ENCODE assay signal across 20 mouse cellular contexts in genomic region chr13:16325661-16326060, GRCm38 (mm10).
"Had no signal": no experiment of that assay in that cellular context is flagged by ENCODE, and none has a peak within 500 bp of the region (broad histone marks: within the 10 kb centered on the region; RNA-seq: fewer than 3 reads in every experiment).

No protein-coding gene starts in this region.

- H3K9me3 ChIP-seq: liver, embryonic 12.5 days; megakaryocyte, embryonic 14.5 days; midbrain, embryonic 13.5 days; neural tube, embryonic 13.5 days; neural tube, embryonic 15.5 days had no signal

- DNase-seq: lung, embryonic 14.5 days; lung, postnatal 14 days; lung, postnatal 36 days; retina, postnatal 1 day; right cerebral cortex, adult 18-20 months; right cerebral cortex, postnatal 25 days; right cerebral cortex, postnatal 4 days; spleen, adult 18-20 months; thymus, adult 18-20 months; thymus, postnatal 14 days; thymus, postnatal 36 days had no signal

- H3K4me3 ChIP-seq: liver, embryonic 12.5 days; megakaryocyte, embryonic 14.5 days; midbrain, embryonic 13.5 days; myocyte; neural tube, embryonic 13.5 days; neural tube, embryonic 15.5 days had no signal

- H3K4me2 ChIP-seq: liver, embryonic 12.5 days; lung, embryonic 14.5 days; midbrain, embryonic 11.5 days; midbrain, embryonic 13.5 days; neural tube, embryonic 13.5 days; neural tube, embryonic 15.5 days had no signal

- H3K4me1 ChIP-seq: liver, embryonic 12.5 days; megakaryocyte, embryonic 14.5 days; midbrain, embryonic 13.5 days; neural tube, embryonic 13.5 days; neural tube, embryonic 15.5 days had no signal

- H3K9ac ChIP-seq: liver, embryonic 12.5 days; liver, embryonic 14.5 days; lung, embryonic 14.5 days; midbrain, embryonic 13.5 days; neural tube, embryonic 13.5 days; neural tube, embryonic 15.5 days had no signal

- ATAC-seq: liver, embryonic 12.5 days; midbrain, embryonic 13.5 days had no signal

- H3K27me3 ChIP-seq: liver, embryonic 12.5 days; megakaryocyte, embryonic 14.5 days; midbrain, embryonic 13.5 days; neural tube, embryonic 13.5 days; neural tube, embryonic 15.5 days had no signal

- H3K36me3 ChIP-seq: liver, embryonic 12.5 days; midbrain, embryonic 13.5 days; neural tube, embryonic 13.5 days; neural tube, embryonic 15.5 days had no signal

- H3K27ac ChIP-seq: liver, embryonic 12.5 days; liver, embryonic 14.5 days; macrophage; midbrain, embryonic 13.5 days; neural tube, embryonic 13.5 days; neural tube, embryonic 15.5 days had no signal
